Mouse (Mus musculus) liver, embryonic 11.5 days (tissue): ENCODE data around the gene S100a3. TPM values are rescaled to one million over a fixed set of nuclear protein-coding genes. Genes with fewer than 3 reads are reported as not detected.

Experiments
- ATAC-seq: fragments of 200-750 bp; cut with Nextera tagmentation; replicated peaks from 2 replicates; pipeline ENCODE4 v1.8.0; 2017; ENCODE audit warnings: moderate number of reproducible peaks, mild to moderate bottlenecking, moderate TSS enrichment, moderate library complexity; ENCODE audit not compliant: low FRiP score
- DNase-seq: peaks from one replicate; pipeline ENCODE4 v3.0.0-alpha.2; 2017; ENCODE audit warnings: low spot score
- H3K27ac ChIP-seq: fragments of 300-500 bp; sonication (generic); 2 replicates; pipeline ENCODE4 v1.5.1; 2014; ENCODE audit warnings: mild to moderate bottlenecking, low read depth, low read length, control low read depth
- H3K27me3 ChIP-seq: fragments of 300-500 bp; sonication (generic); replicated peaks from 2 replicates; pipeline ENCODE4 v1.6.1; 2014; ENCODE audit warnings: low read length, mixed read lengths; ENCODE audit not compliant: control insufficient read depth, insufficient read depth
- H3K36me3 ChIP-seq: fragments of 300-500 bp; sonication (generic); 2 replicates; pipeline ENCODE4 v1.6.1; 2014; ENCODE audit warnings: mild to moderate bottlenecking, low read length, moderate library complexity, mixed read lengths; ENCODE audit not compliant: control insufficient read depth, insufficient read depth
- H3K4me1 ChIP-seq: fragments of 300-500 bp; sonication (generic); replicated peaks from 2 replicates; pipeline ENCODE4 v1.6.1; 2014; ENCODE audit warnings: low read length, mixed read lengths; ENCODE audit not compliant: control insufficient read depth, insufficient read depth
- H3K4me2 ChIP-seq: fragments of 300-500 bp; sonication (generic); 2 replicates; pipeline ENCODE4 v1.6.1; 2014; ENCODE audit warnings: mild to moderate bottlenecking, control low read depth, moderate library complexity
- H3K4me3 ChIP-seq: fragments of 300-500 bp; sonication (generic); 2 replicates; pipeline ENCODE4 v1.5.1; 2014; ENCODE audit warnings: low read depth, low read length, control low read depth
- H3K9ac ChIP-seq: fragments of 300-500 bp; sonication (generic); 2 replicates; pipeline ENCODE4 v1.6.1; 2014; ENCODE audit warnings: low read depth, low read length, control low read depth
- H3K9me3 ChIP-seq: fragments of 300-500 bp; sonication (generic); 2 replicates; pipeline ENCODE4 v1.6.1; 2016; ENCODE audit warnings: low read length, inconsistent platforms, mixed read lengths; ENCODE audit not compliant: control insufficient read depth
- WGBS: fragments of 180-500 bp; shearing (Covaris S2); extraction: QIAGEN DNeasy Blood & Tissue Kit; methylation state at CpG from one replicate; pipeline ENCODE4 v1.1.7; 2014; 5-methylcytosine and 5-hydroxymethylcytosine counted together
- polyA plus RNA-seq: library from polyadenylated mRNA; unstranded; fragments of >200 nt; fragmentation: Nextera tagmentation; extraction: Ambion mirVana; gene quantifications from 2 replicates; pipeline ENCODE4 v1.2.1, GENCODE M21; 2014

S100a3 gene
- polyA plus RNA-seq, 1 experiment from 2014 or later, result not detected

DNA sequence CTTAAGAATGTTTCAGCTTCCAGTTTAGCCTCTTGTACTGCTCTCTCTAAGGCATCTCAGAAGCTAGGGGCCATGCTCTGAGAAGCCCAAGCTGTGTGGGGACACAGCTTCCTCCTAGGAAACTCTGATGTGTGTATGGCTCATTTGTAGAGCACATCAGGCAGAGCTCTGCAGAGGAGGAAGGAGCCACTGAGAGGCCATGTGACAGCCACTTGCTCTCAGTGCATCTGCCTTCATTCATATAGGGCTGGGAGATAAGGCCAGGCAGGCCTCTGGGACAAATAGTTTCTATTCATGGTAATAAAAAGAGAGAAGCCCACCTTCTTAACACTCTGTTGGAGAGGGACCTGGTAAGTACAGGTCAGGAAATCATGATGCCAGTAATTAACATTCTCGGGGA lies 34.1 kb downstream of the S100a3 start:
- H3K27ac ChIP-seq, result no peak overlapping the region
- no peaks in the 10 kb centered on the region for H3K27me3 ChIP-seq
- no peak overlapping the region for H3K4me3 ChIP-seq
- H3K36me3 ChIP-seq, result no peaks in the 10 kb centered on the region
- 79% methylated on average over 1 of the region's 1 CpGs for WGBS
- H3K9ac ChIP-seq, result no peak overlapping the region
- H3K4me1 ChIP-seq, result no peaks in the 10 kb centered on the region
- ATAC-seq (no peak), DNase-seq (no peak)
- H3K9me3 ChIP-seq, result no peaks in the 10 kb centered on the region
- H3K4me2 ChIP-seq, result no peak overlapping the region

- ATAC-seq (no peak), DNase-seq (no peak)
- Histone ChIP-seq H3K4me3 (no peak overlapping the region), H3K4me2 (no peak overlapping the region), H3K27me3 (no peaks in the 10 kb centered on the region), H3K36me3 (no peaks in the 10 kb centered on the region), H3K4me1 (no peaks in the 10 kb centered on the region), H3K9me3 (no peaks in the 10 kb centered on the region), H3K27ac (no peak overlapping the region), H3K9ac (no peak overlapping the region)
- WGBS, result 53% methylated on average over 5 of the region's 5 CpGs
These were observed 35.2 kb downstream of the S100a3 start for GRCm38 (mm10) chr3:90595556-90595955.

DNA sequence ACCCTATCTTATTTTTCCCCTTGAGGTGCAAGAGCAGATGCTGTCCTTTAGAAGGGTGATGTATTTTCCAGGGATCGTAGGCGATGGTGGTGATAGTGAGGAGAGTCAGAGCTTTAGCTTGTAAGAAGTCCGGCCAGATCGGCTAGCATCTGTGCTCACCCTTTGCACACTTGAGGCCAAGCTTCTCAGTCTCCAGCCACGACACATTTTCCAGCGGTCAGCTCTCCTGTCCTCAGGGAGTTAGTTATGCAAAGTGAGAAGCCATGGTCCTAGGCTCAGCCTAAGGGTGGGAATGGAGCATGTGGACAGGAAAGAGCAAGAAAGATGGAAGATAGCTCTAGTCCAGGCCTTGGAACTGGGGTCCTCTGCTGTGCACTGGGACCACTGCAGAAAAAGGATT lies 36.4 kb downstream of the S100a3 start:
- ATAC-seq, result no peak
- no peaks in the 10 kb centered on the region for H3K4me1 ChIP-seq
- no peak for DNase-seq
- no peak overlapping the region for H3K27ac ChIP-seq
- H3K27me3 ChIP-seq, result no peaks in the 10 kb centered on the region
- H3K4me2 ChIP-seq, result no peak overlapping the region
- WGBS, result 86% methylated on average over 6 of the region's 6 CpGs
- no peak overlapping the region for H3K4me3 ChIP-seq
- no peaks in the 10 kb centered on the region for H3K36me3 ChIP-seq
- no peak overlapping the region for H3K9ac ChIP-seq
- no peaks in the 10 kb centered on the region for H3K9me3 ChIP-seq

GRCm38 (mm10) chr3:90597736-90598135 lies 37.4 kb downstream of the S100a3 start:
- no peaks in the 10 kb centered on the region for H3K9me3 ChIP-seq
- H3K27me3 ChIP-seq, result no peaks in the 10 kb centered on the region
- H3K9ac ChIP-seq, result no peak overlapping the region
- H3K4me1 ChIP-seq, result no peaks in the 10 kb centered on the region
- H3K27ac ChIP-seq, result no peak overlapping the region
- H3K4me2 ChIP-seq, result no peak overlapping the region
- H3K36me3 ChIP-seq, result no peaks in the 10 kb centered on the region
- DNase-seq (no peak), ATAC-seq (no peak)
- H3K4me3 ChIP-seq, result no peak overlapping the region
- WGBS, result 53% methylated on average over 6 of the region's 6 CpGs

DNA sequence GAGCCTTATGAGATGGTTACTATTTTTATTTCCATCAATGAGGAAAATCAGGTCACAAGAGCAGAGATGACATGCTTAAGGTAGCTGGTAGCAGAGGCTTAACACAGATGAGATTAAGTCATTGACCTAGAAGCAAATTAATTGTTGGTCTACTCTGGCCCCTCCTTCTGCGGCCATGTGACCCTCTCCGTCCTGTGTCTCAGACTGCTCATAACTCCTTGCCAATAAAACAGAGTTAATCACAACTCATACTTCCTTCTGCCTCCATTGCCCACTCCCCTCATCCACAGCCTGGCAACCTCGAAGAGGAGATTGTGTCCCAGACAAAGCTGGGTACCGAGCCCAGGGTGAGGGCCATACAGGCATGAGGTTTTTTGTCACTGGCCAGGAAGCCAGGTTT lies 37.8 kb downstream of the S100a3 start:
- no peak for DNase-seq
- 72% methylated on average over 4 of the region's 4 CpGs for WGBS
- H3K4me3 ChIP-seq, result no peak overlapping the region
- no peak for ATAC-seq
- H3K36me3 ChIP-seq, result no peaks in the 10 kb centered on the region
- no peaks in the 10 kb centered on the region for H3K9me3 ChIP-seq
- no peak overlapping the region for H3K4me2 ChIP-seq
- no peak overlapping the region for H3K27ac ChIP-seq
- H3K9ac ChIP-seq, result no peak overlapping the region
- no peaks in the 10 kb centered on the region for H3K4me1 ChIP-seq
- H3K27me3 ChIP-seq, result no peaks in the 10 kb centered on the region

GRCm38 (mm10) chr3:90599401-90599800 lies 39.0 kb downstream of the S100a3 start:
- Histone ChIP-seq H3K27ac (no peak overlapping the region), H3K36me3 (no peaks in the 10 kb centered on the region), H3K9ac (no peak overlapping the region), H3K4me1 (no peaks in the 10 kb centered on the region), H3K9me3 (no peaks in the 10 kb centered on the region), H3K4me2 (no peak overlapping the region), H3K4me3 (no peak overlapping the region), H3K27me3 (no peaks in the 10 kb centered on the region)
- WGBS, result 72% methylated on average over 3 of the region's 3 CpGs
- ATAC-seq, result no peak
- DNase-seq, result no peak

DNA sequence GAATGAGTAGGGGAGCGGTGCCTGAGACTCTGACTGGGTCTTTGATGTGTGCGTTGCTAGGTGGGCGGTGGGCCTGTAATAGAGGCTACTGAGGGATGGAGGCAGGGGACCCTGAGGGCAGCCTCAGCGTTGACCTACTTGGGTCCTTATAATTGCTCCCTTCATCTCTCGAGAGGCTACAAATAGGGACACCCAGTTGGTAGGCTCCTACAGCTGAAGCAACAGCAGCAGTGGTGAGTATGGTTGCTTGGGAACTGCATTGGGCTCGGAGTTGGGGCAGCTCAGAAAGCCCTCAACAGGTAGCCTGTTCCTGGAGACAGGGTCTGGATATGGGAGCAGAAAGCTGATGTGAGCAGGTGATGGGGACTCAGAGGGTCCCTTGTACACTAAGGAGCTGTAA lies 39.7 kb downstream of the S100a3 start:
- no peak for DNase-seq
- no peaks in the 10 kb centered on the region for H3K4me1 ChIP-seq
- ATAC-seq, result no peak
- 80% methylated on average over 6 of the region's 6 CpGs for WGBS
- no peak overlapping the region for H3K27ac ChIP-seq
- no peaks in the 10 kb centered on the region for H3K36me3 ChIP-seq
- H3K9ac ChIP-seq, result no peak overlapping the region
- no peak overlapping the region for H3K4me2 ChIP-seq
- H3K27me3 ChIP-seq, result no peaks in the 10 kb centered on the region
- no peak overlapping the region for H3K4me3 ChIP-seq
- H3K9me3 ChIP-seq, result no peaks in the 10 kb centered on the region

DNA sequence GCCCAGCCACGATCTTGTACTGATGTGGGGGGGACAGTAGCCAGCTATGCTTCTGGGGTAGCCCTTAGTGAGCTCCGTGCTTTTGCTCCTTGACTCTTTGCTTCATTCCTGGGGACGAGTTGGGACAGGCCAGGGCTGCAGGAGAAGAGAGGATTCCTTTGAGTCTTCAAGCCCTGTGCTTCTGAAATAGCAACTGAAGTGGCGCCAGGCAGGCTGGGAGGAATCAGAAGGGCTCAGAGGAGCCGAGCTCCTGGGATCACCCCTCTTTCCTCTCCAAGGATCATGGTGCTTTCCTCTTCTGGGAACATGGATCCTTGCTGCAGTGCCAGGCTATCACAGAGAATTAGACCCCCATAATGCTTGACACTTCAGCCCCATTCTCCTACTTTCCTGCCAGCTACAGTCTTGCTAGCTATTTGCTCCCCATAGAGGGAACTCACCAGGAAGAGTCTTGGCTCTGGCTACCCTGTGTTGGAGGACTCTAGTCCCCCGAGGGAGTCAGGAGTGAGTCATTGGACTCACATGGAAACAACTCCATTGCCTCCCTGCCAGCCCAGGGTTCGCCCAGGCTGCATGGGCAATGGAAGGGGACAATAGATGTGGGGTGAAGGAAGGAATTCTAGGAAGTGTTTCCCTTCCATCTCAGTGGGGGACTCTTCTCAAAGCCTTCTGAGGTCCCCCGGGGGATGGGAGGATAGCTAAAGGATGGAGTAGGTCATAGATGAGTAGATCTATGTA lies 40.2 kb downstream of the S100a3 start:
- Histone ChIP-seq H3K27ac (no peak overlapping the region), H3K36me3 (no peaks in the 10 kb centered on the region), H3K4me1 (no peaks in the 10 kb centered on the region), H3K27me3 (no peaks in the 10 kb centered on the region), H3K4me2 (no peak overlapping the region), H3K4me3 (no peak overlapping the region), H3K9ac (no peak overlapping the region), H3K9me3 (no peaks in the 10 kb centered on the region)
- 72% methylated on average over 8 of the region's 8 CpGs for WGBS
- ATAC-seq (no peak), DNase-seq (no peak)

GRCm38 (mm10) chr3:90601486-90602110 lies 41.2 kb downstream of the S100a3 start, which contains the start of gene Gm42674:
Gene Gm42674 (plus strand): TSS chr3:90601904.
- no peak within 1 kb of the TSS for H3K9ac ChIP-seq
- no peak for DNase-seq
- no peaks in the 10 kb centered on the region for H3K4me1 ChIP-seq
- H3K36me3 ChIP-seq, result no peaks in the 10 kb centered on the region
- H3K9me3 ChIP-seq, result no peaks in the 10 kb centered on the region
- no peak within 1 kb of the TSS for H3K27ac ChIP-seq
- no peak within 1 kb of the TSS for H3K4me2 ChIP-seq
- ATAC-seq, result no peak
- no peaks in the 10 kb centered on the region for H3K27me3 ChIP-seq
- WGBS, result 80% methylated on average over 11 of the region's 11 CpGs
- no peak within 1 kb of the TSS for H3K4me3 ChIP-seq
